Mouse (Mus musculus) erythroblast, embryonic 14.5 days (primary cell): ENCODE results near the gene Lyl1.

Source experiments
- GATA1 ChIP-seq: IDR thresholded peaks from 2 replicates; pipeline ENCODE4 v1.6.1; 2012; ENCODE audit warnings: low read length, inconsistent platforms, mixed read lengths
- TAL1 ChIP-seq: IDR thresholded peaks from 3 replicates; pipeline ENCODE4 v1.6.1; 2012; ENCODE audit warnings: low read length, inconsistent platforms, mixed read lengths

DNA sequence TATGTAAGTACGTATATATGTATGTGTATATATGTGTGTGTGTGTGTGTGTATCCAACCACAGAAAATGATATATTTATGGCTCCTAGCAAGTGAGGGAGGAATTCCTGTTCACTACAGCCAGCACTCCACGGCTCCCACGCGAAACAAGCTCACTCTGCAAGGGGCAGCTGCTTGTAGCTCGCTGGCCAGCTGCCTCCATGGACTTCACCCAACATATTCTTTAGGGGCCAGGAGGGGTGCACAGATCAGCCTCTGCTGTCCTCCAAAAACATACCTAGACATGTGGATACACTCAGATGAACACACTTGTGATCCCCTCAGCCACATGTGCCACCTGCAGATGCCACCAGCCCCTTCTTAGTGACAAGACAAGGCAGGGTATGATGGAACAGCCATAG lies 31.3 kb downstream of the Lyl1 start:
- TF ChIP-seq TAL1 (no peak), GATA1 (no peak)
